Mouse (Mus musculus) lung, embryonic 16.5 days (tissue): ENCODE results near the gene Arl8b. TPM values are rescaled to one million over a fixed set of nuclear protein-coding genes. Genes with fewer than 3 reads are reported as not detected.
A peak's percentile ranks its signal among the peaks of the same experiment; 100 is the strongest.

ENCODE experiments used
- ATAC-seq: fragments of 200-750 bp; cut with Nextera tagmentation; 2 replicates; pipeline ENCODE4 v1.8.0; 2017; ENCODE audit warnings: low read depth, mild to moderate bottlenecking, moderate library complexity
- H3K27ac ChIP-seq: fragments of 300-500 bp; sonication (generic); 2 replicates; pipeline ENCODE4 v1.5.1; 2014; ENCODE audit warnings: mild to moderate bottlenecking, control low read depth, low read length
- H3K27me3 ChIP-seq: fragments of 300-500 bp; sonication (generic); 2 replicates; pipeline ENCODE4 v1.6.1; 2014; ENCODE audit warnings: low read depth, low read length, mixed read lengths; ENCODE audit not compliant: control insufficient read depth, insufficient read depth
- H3K36me3 ChIP-seq: fragments of 300-500 bp; sonication (generic); 2 replicates; pipeline ENCODE4 v1.6.1; 2014; ENCODE audit warnings: low read length; ENCODE audit not compliant: control insufficient read depth, insufficient read depth
- H3K4me1 ChIP-seq: fragments of 300-500 bp; sonication (generic); replicated peaks from 2 replicates; pipeline ENCODE4 v1.6.1; 2014; ENCODE audit warnings: low read length, mixed read lengths; ENCODE audit not compliant: control insufficient read depth, insufficient read depth
- H3K4me2 ChIP-seq: fragments of 300-500 bp; sonication (generic); 2 replicates; pipeline ENCODE4 v1.6.1; 2014; ENCODE audit warnings: low read depth, low read length, control low read depth
- H3K4me3 ChIP-seq: fragments of 300-500 bp; sonication (generic); 2 replicates; pipeline ENCODE4 v1.5.1; 2014; ENCODE audit warnings: mild to moderate bottlenecking, low read length, control low read depth
- H3K9ac ChIP-seq: fragments of 300-500 bp; sonication (generic); 2 replicates; pipeline ENCODE4 v1.6.1; 2014; ENCODE audit warnings: low read length, control low read depth
- H3K9me3 ChIP-seq: fragments of 300-500 bp; sonication (generic); 2 replicates; pipeline ENCODE4 v1.6.1; 2016; ENCODE audit warnings: low read length; ENCODE audit not compliant: control insufficient read depth
- WGBS: fragments of 180-500 bp; shearing (Covaris S2); extraction: QIAGEN DNeasy Blood & Tissue Kit; methylation state at CpG from one replicate; pipeline ENCODE4 v1.1.7; 2014; 5-methylcytosine and 5-hydroxymethylcytosine counted together
- polyA plus RNA-seq: library from polyadenylated mRNA; unstranded; fragments of >200 nt; fragmentation: Nextera tagmentation; extraction: Ambion mirVana; gene quantifications from 2 replicates; pipeline ENCODE4 v1.2.1, GENCODE M21; 2015

Arl8b gene
- polyA plus RNA-seq = 79.1 and 91.2 TPM in 2 replicates

GRCm38 (mm10) chr6:108782526-108783183 is at the start of gene Arl8b:
Arl8b (plus strand) TSS chr6:108783099.
- Histone ChIP-seq H3K27ac (peak within 1 kb of the TSS; percentile 82), H3K36me3 (no peaks in the 10 kb centered on the region), H3K9ac (peak within 1 kb of the TSS; percentile 97), H3K9me3 (no peaks in the 10 kb centered on the region), H3K4me3 (peak within 1 kb of the TSS; percentile 70), H3K27me3 (no peaks in the 10 kb centered on the region), H3K4me1 (peaks cover 12% of the 10 kb centered on the region), H3K4me2 (peak within 1 kb of the TSS; percentile 68)
- ATAC-seq = peak; percentile 96
- WGBS = 9% methylated on average over 36 of the region's 36 CpGs

GRCm38 (mm10) chr6:108735910-108736750 is 46.8 kb upstream of the Arl8b start:
- H3K27me3 ChIP-seq = no peaks in the 10 kb centered on the region
- no peak overlapping the region for H3K27ac ChIP-seq
- peak; percentile 45; the same call in 1 of the 2 replicates for ATAC-seq
- WGBS = 50% methylated on average over 9 of the region's 9 CpGs
- H3K4me2 ChIP-seq = no peak overlapping the region
- no peak overlapping the region for H3K9ac ChIP-seq
- no peaks in the 10 kb centered on the region for H3K9me3 ChIP-seq
- H3K36me3 ChIP-seq = no peaks in the 10 kb centered on the region
- no peak overlapping the region for H3K4me3 ChIP-seq
- no peaks in the 10 kb centered on the region for H3K4me1 ChIP-seq

GRCm38 (mm10) chr6:108738463-108739203 is 44.3 kb upstream of the Arl8b start:
- H3K4me2 ChIP-seq = no peak overlapping the region
- ATAC-seq = no peak
- no peak overlapping the region for H3K9ac ChIP-seq
- H3K4me1 ChIP-seq = no peaks in the 10 kb centered on the region
- H3K9me3 ChIP-seq = no peaks in the 10 kb centered on the region
- no peak overlapping the region for H3K4me3 ChIP-seq
- H3K27ac ChIP-seq = no peak overlapping the region
- no peaks in the 10 kb centered on the region for H3K36me3 ChIP-seq
- 68% methylated on average over 9 of the region's 9 CpGs for WGBS
- no peaks in the 10 kb centered on the region for H3K27me3 ChIP-seq

GRCm38 (mm10) chr6:108740579-108740978 is 42.3 kb upstream of the Arl8b start:
- no peak overlapping the region for H3K9ac ChIP-seq
- ATAC-seq = no peak

GRCm38 (mm10) chr6:108743730-108744129 is 39.2 kb upstream of the Arl8b start:
- H3K4me3 ChIP-seq = no peak overlapping the region
- WGBS = 75% methylated on average over 5 of the region's 5 CpGs
- H3K27ac ChIP-seq = no peak overlapping the region
- ATAC-seq = no peak
- no peaks in the 10 kb centered on the region for H3K36me3 ChIP-seq
- no peak overlapping the region for H3K4me2 ChIP-seq
- H3K4me1 ChIP-seq = no peaks in the 10 kb centered on the region
- H3K9ac ChIP-seq = no peak overlapping the region
- H3K9me3 ChIP-seq = no peaks in the 10 kb centered on the region
- no peaks in the 10 kb centered on the region for H3K27me3 ChIP-seq

More at GRCm38 (mm10) chr6:108740579-108740978, 42.3 kb upstream of the Arl8b start:
- H3K27me3 ChIP-seq = no peaks in the 10 kb centered on the region
- H3K27ac ChIP-seq = no peak overlapping the region
- no peaks in the 10 kb centered on the region for H3K4me1 ChIP-seq
- no peaks in the 10 kb centered on the region for H3K36me3 ChIP-seq
- H3K9me3 ChIP-seq = no peaks in the 10 kb centered on the region
- no peak overlapping the region for H3K4me2 ChIP-seq
- 65% methylated on average over 4 of the region's 4 CpGs for WGBS
- H3K4me3 ChIP-seq = no peak overlapping the region

- no peak overlapping the region for H3K4me2 ChIP-seq
- ATAC-seq = no peak
- 82% methylated on average over 7 of the region's 7 CpGs for WGBS
- no peaks in the 10 kb centered on the region for H3K27me3 ChIP-seq
- H3K9me3 ChIP-seq = no peaks in the 10 kb centered on the region
- no peak overlapping the region for H3K4me3 ChIP-seq
- H3K9ac ChIP-seq = no peak overlapping the region
- no peak overlapping the region for H3K27ac ChIP-seq
- H3K4me1 ChIP-seq = no peaks in the 10 kb centered on the region
- no peaks in the 10 kb centered on the region for H3K36me3 ChIP-seq
These were observed 31.6 kb upstream of the Arl8b start for GRCm38 (mm10) chr6:108751324-108751723.

- no peak overlapping the region for H3K4me2 ChIP-seq
- no peaks in the 10 kb centered on the region for H3K36me3 ChIP-seq
- no peak overlapping the region for H3K27ac ChIP-seq
- no peaks in the 10 kb centered on the region for H3K9me3 ChIP-seq
- no peaks in the 10 kb centered on the region for H3K27me3 ChIP-seq
- 41% methylated on average over 5 of the region's 5 CpGs for WGBS
- no peak overlapping the region for H3K9ac ChIP-seq
- H3K4me1 ChIP-seq = no peaks in the 10 kb centered on the region
- ATAC-seq = no peak
- no peak overlapping the region for H3K4me3 ChIP-seq
These were observed 30.5 kb upstream of the Arl8b start for GRCm38 (mm10) chr6:108752395-108752794.

- no peaks in the 10 kb centered on the region for H3K27me3 ChIP-seq
- H3K9me3 ChIP-seq = no peaks in the 10 kb centered on the region
- 86% methylated on average over 1 of the region's 1 CpGs for WGBS
- H3K36me3 ChIP-seq = no peaks in the 10 kb centered on the region
- no peak overlapping the region for H3K4me2 ChIP-seq
- no peak overlapping the region for H3K9ac ChIP-seq
- no peaks in the 10 kb centered on the region for H3K4me1 ChIP-seq
- no peak for ATAC-seq
- H3K27ac ChIP-seq = no peak overlapping the region
- no peak overlapping the region for H3K4me3 ChIP-seq
These were observed 29.4 kb upstream of the Arl8b start for GRCm38 (mm10) chr6:108753536-108753935.

GRCm38 (mm10) chr6:108754376-108754775 is 28.5 kb upstream of the Arl8b start:
- Histone ChIP-seq H3K36me3 (no peaks in the 10 kb centered on the region), H3K9ac (no peak overlapping the region), H3K4me2 (no peak overlapping the region), H3K9me3 (no peaks in the 10 kb centered on the region), H3K27me3 (no peaks in the 10 kb centered on the region), H3K27ac (no peak overlapping the region), H3K4me1 (no peaks in the 10 kb centered on the region), H3K4me3 (no peak overlapping the region)
- WGBS = 77% methylated on average over 1 of the region's 1 CpGs
- no peak for ATAC-seq
